Mouse (Mus musculus) G1E (cell line): ENCODE measurements at regions not wholly inside any gene's neighbourhood (a gene's known extent, or its start where the extent isn't known, plus 50 kb on each side); places are given as distances from the start of the nearest gene placed in this dataset.
A peak's percentile ranks its signal among the peaks of the same experiment; 100 is the strongest.

Source experiments
- ATAC-seq: 2 replicates; pipeline ENCODE4 v1.8.0; 2016; ENCODE audit warnings: mild to moderate bottlenecking; ENCODE audit not compliant: insufficient number of reproducible peaks, poor library complexity, low FRiP score, severe bottlenecking; ENCODE audit errors: extremely low read depth
- DNase-seq: peaks from one replicate; pipeline ENCODE4 v3.0.0; 2012; ENCODE audit warnings: low spot score
- H3K27me3 ChIP-seq: 2 replicates; pipeline ENCODE4 v1.6.1; 2012; ENCODE audit warnings: mild to moderate bottlenecking, low read length, inconsistent platforms; ENCODE audit not compliant: insufficient read depth
- H3K36me3 ChIP-seq: replicated peaks from 2 replicates; pipeline ENCODE3; 2012; ENCODE audit warnings: mild to moderate bottlenecking, inconsistent platforms
- H3K4me1 ChIP-seq: 2 replicates; pipeline ENCODE4 v1.6.1; 2012; ENCODE audit warnings: low read depth, low read length, inconsistent platforms, mixed read lengths; ENCODE audit not compliant: insufficient read depth
- H3K4me3 ChIP-seq: 2 replicates; pipeline ENCODE4 v1.5.1; 2012; ENCODE audit warnings: low read depth, mild to moderate bottlenecking, inconsistent platforms, low read length, moderate library complexity, mixed read lengths
- H3K9me3 ChIP-seq: replicated peaks from 2 replicates; pipeline ENCODE4 v1.6.1; 2012; ENCODE audit warnings: inconsistent platforms
- CTCF ChIP-seq: IDR thresholded peaks from 2 replicates; pipeline ENCODE4 v1.5.1; 2012; ENCODE audit warnings: low read depth, low read length, inconsistent platforms, mixed read lengths
- GATA1 ChIP-seq: IDR thresholded peaks from 2 replicates; pipeline ENCODE4 v1.6.1; 2012; ENCODE audit warnings: borderline replicate concordance, low read length, inconsistent platforms, mixed read lengths
- GATA2 ChIP-seq: IDR thresholded peaks from 2 replicates; pipeline ENCODE4 v1.6.1; 2012; ENCODE audit warnings: low read depth, low read length, inconsistent platforms, borderline replicate concordance
- POLR2AphosphoS5 ChIP-seq: IDR thresholded peaks from 2 replicates; pipeline ENCODE4 v1.6.1; 2012; ENCODE audit warnings: low read depth, low read length, inconsistent platforms; ENCODE audit not compliant: insufficient replicate concordance
- TAL1 ChIP-seq: conservative IDR thresholded peaks from 2 replicates; pipeline ENCODE4 v1.6.1; 2012; ENCODE audit warnings: low read depth, low read length, inconsistent platforms, mixed read lengths

DNA sequence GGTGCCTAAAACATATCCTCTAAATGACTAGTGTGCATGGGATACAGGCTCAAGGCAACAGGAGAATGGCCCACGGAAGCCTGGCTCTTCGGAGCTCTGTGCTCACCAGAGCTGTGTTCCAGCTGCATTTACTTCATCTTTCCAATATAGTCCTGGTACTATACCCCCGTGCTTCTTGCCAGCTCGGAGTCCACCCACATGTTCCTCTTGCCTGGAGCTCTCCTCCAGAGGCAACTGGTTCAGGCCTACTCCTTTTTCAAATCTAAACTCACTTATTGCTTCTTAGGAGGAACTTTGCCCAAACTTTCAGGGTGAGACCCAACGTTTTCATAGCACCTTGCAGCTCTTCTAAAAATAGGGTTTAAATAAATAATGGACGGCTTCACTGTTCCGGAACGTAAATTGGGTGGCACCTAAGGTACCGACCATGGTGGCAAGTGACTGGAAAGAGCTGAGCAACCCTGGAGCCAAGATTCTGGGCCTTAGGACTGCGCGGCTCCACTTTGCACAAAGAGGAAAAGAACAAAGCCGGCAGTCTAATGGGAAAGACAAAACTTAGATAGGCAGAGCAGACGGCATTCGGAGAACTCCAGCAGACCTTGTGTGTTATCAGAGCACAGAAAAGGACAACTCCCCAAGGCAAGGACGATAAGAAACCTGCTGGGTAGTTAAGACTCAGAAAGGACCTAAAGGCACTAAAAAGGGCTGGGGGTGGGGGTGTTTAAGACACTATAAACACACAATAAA lies 86.6 kb upstream of the Hmcn1 start:
- Histone ChIP-seq H3K4me1 (peaks cover 83% of the 10 kb centered on the region), H3K4me3 (peak overlapping the region; percentile 37; the same call in 1 of the 2 replicates)
- DNase-seq, result peak; percentile 77

DNA sequence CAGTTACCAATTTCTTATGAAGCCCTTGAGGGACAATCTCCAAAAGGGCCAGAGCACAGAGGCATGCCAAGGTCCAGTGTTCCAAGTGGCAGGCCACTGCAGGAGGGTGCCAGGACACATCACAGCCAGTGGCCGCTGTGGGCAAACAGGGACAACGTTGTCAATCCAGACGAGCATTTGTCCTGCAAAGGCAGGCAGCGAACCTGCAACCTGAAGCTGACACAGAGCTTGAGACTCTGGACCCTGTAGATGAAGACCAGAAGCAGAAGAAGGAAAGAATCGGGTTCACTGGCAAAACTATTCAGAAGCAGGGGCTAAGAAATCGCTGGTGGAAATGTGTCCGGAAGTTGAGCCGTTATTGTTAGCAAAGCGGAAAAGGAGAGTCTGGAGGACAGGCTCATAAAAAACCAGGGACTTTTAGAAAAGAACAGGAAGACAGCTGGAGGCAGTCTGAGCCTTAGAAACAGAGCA lies 87.3 kb upstream of the Hmcn1 start:
- H3K36me3 ChIP-seq, result no peaks in the 10 kb centered on the region
- H3K27me3 ChIP-seq, result no peaks in the 10 kb centered on the region
- no peak for ATAC-seq
- H3K9me3 ChIP-seq, result peaks cover 8% of the 10 kb centered on the region
- H3K4me3 ChIP-seq, result peak overlapping the region; percentile 56; the same call in 1 of the 2 replicates
- peaks cover 79% of the 10 kb centered on the region for H3K4me1 ChIP-seq
- TF ChIP-seq GATA1 (no peak), POLR2AphosphoS5 (no peak)
- no peak for DNase-seq

More for the DNA sequence above, 86.6 kb upstream of the Hmcn1 start:
- Histone ChIP-seq H3K9me3 (peaks cover 8% of the 10 kb centered on the region), H3K27me3 (no peaks in the 10 kb centered on the region), H3K36me3 (no peaks in the 10 kb centered on the region)
- ATAC-seq, result peak; percentile 95
- TF ChIP-seq CTCF (no peak), GATA2 (no peak), POLR2AphosphoS5 (no peak), GATA1 (no peak), TAL1 (peak; percentile 78)

GRCm38 (mm10) chr1:151082510-151083033 lies 89.3 kb upstream of the Hmcn1 start:
- peaks cover 82% of the 10 kb centered on the region for H3K4me1 ChIP-seq
- no peak overlapping the region for H3K4me3 ChIP-seq
- peaks cover 8% of the 10 kb centered on the region for H3K9me3 ChIP-seq
- ATAC-seq (no peak), DNase-seq (no peak)
- TF ChIP-seq GATA2 (no peak), POLR2AphosphoS5 (no peak), TAL1 (no peak), CTCF (no peak), GATA1 (no peak)
- no peaks in the 10 kb centered on the region for H3K36me3 ChIP-seq
- no peaks in the 10 kb centered on the region for H3K27me3 ChIP-seq

DNA sequence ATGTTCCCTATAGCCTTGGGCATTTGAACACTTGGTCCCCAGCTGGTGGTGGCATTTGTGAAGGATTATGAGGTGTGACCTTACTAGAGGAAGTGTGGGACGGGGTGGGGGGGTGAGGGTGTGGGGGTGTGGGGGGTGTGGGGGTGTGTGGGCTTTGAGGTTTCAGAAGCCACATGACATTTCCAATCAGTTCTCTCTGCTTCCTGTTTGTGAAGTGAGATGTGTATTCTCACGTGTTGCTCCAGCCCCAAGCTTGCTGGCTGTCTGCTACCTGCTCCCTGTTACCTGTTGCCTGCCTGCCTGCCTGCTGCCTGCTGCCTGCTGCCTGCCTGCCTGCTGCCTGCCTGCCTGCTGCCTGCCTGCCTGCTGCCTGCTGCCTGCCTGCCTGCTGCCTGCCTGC lies 90.6 kb upstream of the Hmcn1 start:
- no peak for ATAC-seq
- no peak for TF ChIP-seq GATA2
- no peak for TF ChIP-seq CTCF
- no peak for TF ChIP-seq TAL1
- TF ChIP-seq GATA1, result no peak
- no peak for TF ChIP-seq POLR2AphosphoS5
- peaks cover 82% of the 10 kb centered on the region for H3K4me1 ChIP-seq

DNA sequence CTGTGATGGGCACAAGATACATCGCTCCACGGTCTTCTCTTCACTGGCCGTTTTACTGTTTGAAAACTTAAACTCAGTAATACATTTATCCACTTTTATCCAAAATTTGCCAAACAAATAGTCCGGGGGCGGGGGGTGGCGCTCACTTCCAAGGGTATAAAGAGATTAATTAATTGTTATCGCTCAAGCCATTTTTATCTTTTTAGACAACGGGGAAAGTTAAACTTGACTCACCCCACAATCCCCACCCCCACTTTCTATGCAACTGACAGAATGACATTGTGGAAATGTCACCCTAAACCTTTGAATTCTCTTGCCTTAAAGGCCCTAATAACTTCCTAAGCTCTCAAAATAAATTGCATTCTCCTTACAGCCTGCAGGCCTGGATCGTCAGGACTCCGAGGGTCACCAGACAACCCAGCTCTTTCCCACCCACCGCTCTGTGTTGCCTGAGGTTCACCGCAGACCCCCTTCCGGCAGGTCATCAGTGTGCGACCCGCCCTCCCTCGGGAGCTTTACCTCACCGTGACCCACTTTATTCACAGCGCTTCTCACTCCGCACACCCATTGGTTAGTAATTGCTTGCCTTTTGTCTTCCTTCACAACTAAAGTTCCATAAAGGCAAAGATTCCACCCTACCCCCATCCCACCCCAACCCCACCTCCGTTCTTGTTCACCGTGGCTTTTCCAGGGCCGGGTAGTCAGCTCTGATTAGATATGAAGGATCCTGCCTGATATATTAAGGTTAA lies 93.0 kb upstream of the Hmcn1 start:
- DNase-seq (peak; percentile 41), ATAC-seq (peak; percentile 36)

More for the DNA sequence above, 90.6 kb upstream of the Hmcn1 start:
- Histone ChIP-seq H3K27me3 (no peaks in the 10 kb centered on the region), H3K4me3 (no peak overlapping the region), H3K9me3 (peaks cover 8% of the 10 kb centered on the region), H3K36me3 (no peaks in the 10 kb centered on the region)
- DNase-seq, result no peak

DNA sequence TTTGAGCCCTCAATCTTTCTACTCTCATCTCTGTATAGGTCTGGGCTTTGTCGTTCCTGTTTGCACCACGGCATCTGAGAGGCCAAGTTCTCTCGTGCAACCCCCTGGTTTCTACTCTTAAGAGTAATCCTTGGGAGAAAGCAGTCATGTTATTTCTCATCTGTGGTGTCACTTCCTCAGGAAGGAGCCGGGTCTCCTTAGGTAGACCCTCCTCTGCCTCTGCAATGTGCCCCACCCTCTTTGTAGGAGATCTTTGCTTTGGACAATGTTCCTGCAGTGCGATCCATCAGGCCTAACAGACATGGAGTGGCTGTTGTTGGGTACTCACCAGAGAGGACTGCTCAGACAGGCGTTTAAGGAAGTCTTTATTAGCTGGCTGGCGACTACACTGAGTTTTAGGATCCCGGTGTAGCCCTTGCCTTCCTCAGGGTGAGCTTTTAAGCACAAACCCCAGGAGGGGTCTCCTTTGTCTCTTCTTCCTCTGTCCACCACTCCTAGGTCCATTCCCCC lies 94.0 kb upstream of the Hmcn1 start:
- Histone ChIP-seq H3K4me1 (peaks cover 86% of the 10 kb centered on the region), H3K27me3 (no peaks in the 10 kb centered on the region), H3K36me3 (no peaks in the 10 kb centered on the region), H3K4me3 (no peak overlapping the region; the same call in 1 of the 2 replicates), H3K9me3 (peaks cover 8% of the 10 kb centered on the region)
- TF ChIP-seq POLR2AphosphoS5 (no peak), TAL1 (no peak), CTCF (no peak), GATA2 (no peak), GATA1 (no peak)
- no peak for ATAC-seq
- DNase-seq, result no peak

More for the DNA sequence above, 93.0 kb upstream of the Hmcn1 start:
- TF ChIP-seq GATA2 (no peak), TAL1 (no peak), POLR2AphosphoS5 (no peak), CTCF (no peak), GATA1 (no peak)
- Histone ChIP-seq H3K36me3 (no peaks in the 10 kb centered on the region), H3K4me3 (peak overlapping the region; percentile 66; the same call in 1 of the 2 replicates), H3K27me3 (no peaks in the 10 kb centered on the region), H3K4me1 (peaks cover 83% of the 10 kb centered on the region), H3K9me3 (peaks cover 8% of the 10 kb centered on the region)
